Mouse (Mus musculus) brain, embryonic 14.5 days (tissue): ENCODE measurements around the gene Hdhd5. TPM values are rescaled to one million over a fixed set of nuclear protein-coding genes. Genes with fewer than 3 reads are reported as not detected.
A peak's percentile ranks its signal among the peaks of the same experiment; 100 is the strongest.

Source experiments
- DNase-seq: peaks from one replicate; pipeline ENCODE4 v3.0.0-alpha.2; 2011; ENCODE audit warnings: low read depth
- CTCF ChIP-seq: fragments of 200-500 bp; IDR thresholded peaks from 2 replicates; pipeline ENCODE4 v1.5.1; 2012; ENCODE audit warnings: inconsistent platforms, mild to moderate bottlenecking, moderate library complexity, borderline replicate concordance; ENCODE audit not compliant: insufficient read depth, insufficient read length; ENCODE audit errors: extremely low read depth
- POLR2A ChIP-seq: fragments of 200-500 bp; IDR thresholded peaks from 2 replicates; pipeline ENCODE4 v1.6.1; 2012; ENCODE audit warnings: mild to moderate bottlenecking, inconsistent platforms, borderline replicate concordance; ENCODE audit not compliant: poor library complexity, insufficient read depth, insufficient read length, severe bottlenecking; ENCODE audit errors: extremely low read depth
- polyA plus RNA-seq: library from polyadenylated mRNA; depleted of rRNA; stranded (reverse); fragments of >200 nt; gene quantifications from 2 replicates; pipeline ENCODE4 v1.2.3, GENCODE M21; 2012

Hdhd5 gene
- polyA plus RNA-seq, 1 experiment, result 22.1 TPM

- TF ChIP-seq CTCF (no peak), POLR2A (no peak)
- DNase-seq, result no peak
Measured at GRCm38 (mm10) chr6:120555983-120556567, 25.0 kb upstream of the Hdhd5 start.

GRCm38 (mm10) chr6:120555152-120555551 lies 24.0 kb upstream of the Hdhd5 start:
- TF ChIP-seq POLR2A (no peak), CTCF (no peak)
- no peak for DNase-seq

- DNase-seq, result peak; percentile 72
- no peak for TF ChIP-seq POLR2A
- TF ChIP-seq CTCF, result no peak
Measured at GRCm38 (mm10) chr6:120550173-120550572, 19.1 kb upstream of the Hdhd5 start.

- TF ChIP-seq CTCF (no peak), POLR2A (no peak)
- no peak for DNase-seq
Measured at GRCm38 (mm10) chr6:120548581-120548980, 17.5 kb upstream of the Hdhd5 start.

GRCm38 (mm10) chr6:120546973-120547372 lies 15.9 kb upstream of the Hdhd5 start:
- TF ChIP-seq CTCF, result no peak
- TF ChIP-seq POLR2A, result no peak
- peak; percentile 87 for DNase-seq

- peak; percentile 52 for DNase-seq
- TF ChIP-seq POLR2A (no peak), CTCF (no peak)
Measured at GRCm38 (mm10) chr6:120546292-120546691, 15.2 kb upstream of the Hdhd5 start.

GRCm38 (mm10) chr6:120542061-120542460 lies 10.9 kb upstream of the Hdhd5 start:
- TF ChIP-seq CTCF (0 out of 2 replicates have a peak, but pooled peaks have one; percentile 4), POLR2A (no peak)
- DNase-seq, result no peak

- no peak for DNase-seq
- no peak for TF ChIP-seq POLR2A
- no peak for TF ChIP-seq CTCF
Measured at GRCm38 (mm10) chr6:120541386-120541785, 10.3 kb upstream of the Hdhd5 start.

- TF ChIP-seq CTCF (no peak), POLR2A (no peak)
- DNase-seq, result peak; percentile 30
Measured at GRCm38 (mm10) chr6:120539781-120540231, 8.7 kb upstream of the Hdhd5 start.

- TF ChIP-seq CTCF (peak; percentile 99), POLR2A (no peak)
- peak; percentile 94 for DNase-seq
Measured at GRCm38 (mm10) chr6:120539132-120539759, 8.1 kb upstream of the Hdhd5 start.

- no peak for TF ChIP-seq CTCF
- no peak for TF ChIP-seq POLR2A
- DNase-seq, result no peak
Measured at GRCm38 (mm10) chr6:120536337-120536736, 5.2 kb upstream of the Hdhd5 start.

- TF ChIP-seq POLR2A, result no peak
- no peak for TF ChIP-seq CTCF
- DNase-seq, result no peak
Measured at GRCm38 (mm10) chr6:120532594-120532993, 1.5 kb upstream of the Hdhd5 start.

- no peak for DNase-seq
- TF ChIP-seq POLR2A (no peak), CTCF (no peak)
Measured at GRCm38 (mm10) chr6:120529123-120529522, 2.0 kb downstream of the Hdhd5 start.

- no peak for TF ChIP-seq CTCF
- DNase-seq, result no peak
Measured at GRCm38 (mm10) chr6:120524796-120525195, 6.3 kb downstream of the Hdhd5 start.

- no peak for DNase-seq
- TF ChIP-seq CTCF, result no peak
- TF ChIP-seq POLR2A, result no peak
Measured at GRCm38 (mm10) chr6:120519647-120520046, 11.5 kb downstream of the Hdhd5 start.

- DNase-seq, result no peak
- TF ChIP-seq POLR2A, result no peak
- no peak for TF ChIP-seq CTCF
Measured at GRCm38 (mm10) chr6:120517311-120517710, 13.8 kb downstream of the Hdhd5 start.
